In the genomic region with DNA sequence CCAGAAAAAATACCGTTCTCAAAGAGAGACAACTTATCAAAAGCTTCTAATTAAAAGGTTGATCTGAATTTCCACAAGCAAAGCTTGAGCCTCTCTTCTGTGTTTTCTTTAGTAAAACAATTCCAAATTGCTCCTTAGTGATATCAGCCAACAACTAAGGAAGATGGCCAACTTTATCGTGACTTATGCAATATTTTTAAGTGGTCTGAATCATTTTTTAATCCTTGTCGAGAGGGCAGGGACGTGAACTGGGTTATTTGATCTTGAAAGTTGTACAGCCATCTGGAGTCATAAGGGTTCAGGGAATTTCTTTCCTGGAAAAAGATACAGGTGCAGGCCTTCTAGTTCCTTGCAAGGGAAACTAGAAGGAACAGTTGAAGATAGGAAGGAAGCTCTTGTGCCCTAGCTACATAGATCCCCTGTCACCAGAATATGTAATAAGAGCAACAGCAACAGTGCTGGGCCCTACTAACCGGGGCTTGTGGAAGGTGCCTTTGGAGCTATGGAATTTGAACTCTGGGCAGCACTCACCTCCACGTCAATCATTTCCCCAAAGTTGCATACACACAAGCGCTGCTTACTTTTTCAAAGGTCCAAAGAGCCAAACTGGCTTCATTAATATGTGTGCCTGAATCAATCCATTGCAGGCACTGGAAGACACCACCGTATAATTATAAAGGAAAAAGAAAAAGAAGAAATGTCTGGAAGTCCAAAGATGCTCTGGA, we compare ENCODE assay signal across 8 mouse cellular contexts. TPM values are rescaled to one million over a fixed set of nuclear protein-coding genes. Genes with fewer than 3 reads are reported as not detected.
DNase-seq lines count a peak whose midpoint lies in the region; ATAC-seq and TF ChIP-seq lines count a peak whose summit lies in the region.

No protein-coding gene starts in this region.

- peaks cover 23% of the 10 kb centered on the region for H3K36me3 ChIP-seq in hindbrain, embryonic 10.5 days
- H3K36me3 ChIP-seq in hindbrain, embryonic 11.5 days (ENCODE audit: control insufficient read depth, insufficient read depth, low read length) = no peaks in the 10 kb centered on the region
- H3K36me3 ChIP-seq in MEL (ENCODE audit: control insufficient read depth in 1 of 2, insufficient read depth in 2 of 2, low read length in 2 of 2) = peaks cover 2 to 57% of the 10 kb centered on the region in 2 experiments; a peak in 3 of 4 replicates
- peaks cover 10% of the 10 kb centered on the region for H3K36me3 ChIP-seq in intestine, embryonic 14.5 days (ENCODE audit: control insufficient read depth, insufficient read depth, low read length)
- H3K36me3 ChIP-seq in liver, embryonic 12.5 days = peaks cover 26% of the 10 kb centered on the region

- H3K4me2 ChIP-seq in hindbrain, embryonic 11.5 days (replicated peaks; ENCODE audit: low read depth, low read length) = no peak overlapping the region
- H3K4me2 ChIP-seq in intestine, embryonic 14.5 days (ENCODE audit: low read length) = no peak overlapping the region
- peak overlapping the region; percentile 85 for H3K4me2 ChIP-seq in liver, embryonic 12.5 days

- no peak for TF ChIP-seq RAD21 in MEL (IDR thresholded peaks at IDR 0.05; ENCODE audit: low read depth, low read length)

- TF ChIP-seq EP300 in MEL (IDR thresholded peaks at IDR 0.05; ENCODE audit: low read depth in 1 of 2, low read length in 2 of 2) = no peak

- peak overlapping the region; percentile 95; the same call in 1 of the 2 replicates for H3K27ac ChIP-seq in hindbrain, embryonic 10.5 days
- H3K27ac ChIP-seq in hindbrain, embryonic 11.5 days (ENCODE audit: low read depth, low read length) = no peak overlapping the region
- H3K27ac ChIP-seq in MEL (ENCODE audit: control insufficient read depth, low read depth, low read length) = peak overlapping the region; percentile 84
- H3K27ac ChIP-seq in intestine, embryonic 14.5 days (ENCODE audit: low read depth) = no peak overlapping the region
- H3K27ac ChIP-seq in liver, embryonic 12.5 days = peak overlapping the region; percentile 94

- H3K4me1 ChIP-seq in hindbrain, embryonic 10.5 days (replicated peaks) = peaks cover 36% of the 10 kb centered on the region
- no peaks in the 10 kb centered on the region for H3K4me1 ChIP-seq in hindbrain, embryonic 11.5 days (replicated peaks; ENCODE audit: control insufficient read depth, insufficient read depth, low read length)
- peaks cover 42 to 59% of the 10 kb centered on the region in 2 experiments for H3K4me1 ChIP-seq in MEL (ENCODE audit: control insufficient read depth in 1 of 2, insufficient read depth in 2 of 2, low read length in 2 of 2)
- H3K4me1 ChIP-seq in intestine, embryonic 14.5 days (replicated peaks; ENCODE audit: control insufficient read depth, insufficient read depth, low read length) = peaks cover 9% of the 10 kb centered on the region; the same call in 1 of the 2 replicates
- H3K4me1 ChIP-seq in liver, embryonic 12.5 days = peaks cover 90% of the 10 kb centered on the region

- peaks cover 12% of the 10 kb centered on the region for H3K79me2 ChIP-seq in MEL (ENCODE audit: control insufficient read depth, insufficient read depth, low read length, poor library complexity)

- no peak for TF ChIP-seq CTCF in MEL (IDR thresholded peaks at IDR 0.05 in 2 of 3, conservative IDR thresholded peaks at IDR 0.05 in 1 of 3; ENCODE audit: control insufficient read depth in 1 of 3, insufficient read depth in 1 of 3, low read depth in 2 of 3, low read length in 3 of 3, poor library complexity in 1 of 3, severe bottlenecking in 1 of 3)

- 78% methylated on average over 8 of the region's 8 CpGs for WGBS in hindbrain, embryonic 10.5 days
- 80% methylated on average over 8 of the region's 8 CpGs for WGBS in hindbrain, embryonic 11.5 days
- WGBS in intestine, embryonic 14.5 days = 70% methylated on average over 8 of the region's 8 CpGs
- 63% methylated on average over 8 of the region's 8 CpGs for WGBS in liver, embryonic 12.5 days (ENCODE audit: insufficient replicate concordance)

- TF ChIP-seq POLR2A in MEL (IDR thresholded peaks at IDR 0.05; ENCODE audit: control insufficient read depth in 1 of 2, insufficient read depth in 1 of 2, low read depth in 1 of 2, low read length in 2 of 2, poor library complexity in 1 of 2) = no peak

- H3K9me3 ChIP-seq in hindbrain, embryonic 10.5 days = no peaks in the 10 kb centered on the region
- no peaks in the 10 kb centered on the region for H3K9me3 ChIP-seq in hindbrain, embryonic 11.5 days (ENCODE audit: control insufficient read depth, low read length)
- no peaks in the 10 kb centered on the region for H3K9me3 ChIP-seq in MEL (replicated peaks; ENCODE audit: insufficient read depth, low read length)
- H3K9me3 ChIP-seq in intestine, embryonic 14.5 days (ENCODE audit: control insufficient read depth, low read length) = no peaks in the 10 kb centered on the region
- H3K9me3 ChIP-seq in liver, embryonic 12.5 days (replicated peaks) = no peaks in the 10 kb centered on the region

- no peaks in the 10 kb centered on the region for H3K27me3 ChIP-seq in hindbrain, embryonic 10.5 days (ENCODE audit: insufficient read depth, poor library complexity, severe bottlenecking)
- H3K27me3 ChIP-seq in hindbrain, embryonic 11.5 days (ENCODE audit: control insufficient read depth, insufficient read depth, low read length) = no peaks in the 10 kb centered on the region
- H3K27me3 ChIP-seq in MEL (ENCODE audit: control insufficient read depth in 1 of 2, insufficient read depth in 2 of 2, low read length in 2 of 2) = no peaks in the 10 kb centered on the region
- H3K27me3 ChIP-seq in intestine, embryonic 14.5 days (replicated peaks; ENCODE audit: control insufficient read depth, insufficient read depth, low read length) = no peaks in the 10 kb centered on the region
- no peaks in the 10 kb centered on the region for H3K27me3 ChIP-seq in liver, embryonic 12.5 days (replicated peaks)

- no peak overlapping the region for H3K4me3 ChIP-seq in hindbrain, embryonic 10.5 days
- no peak overlapping the region for H3K4me3 ChIP-seq in hindbrain, embryonic 11.5 days (ENCODE audit: low read depth, low read length)
- no peak overlapping the region for H3K4me3 ChIP-seq in MEL (ENCODE audit: control insufficient read depth in 1 of 2, insufficient read depth in 1 of 2, low read depth in 2 of 2, low read length in 2 of 2)
- H3K4me3 ChIP-seq in intestine, embryonic 14.5 days (ENCODE audit: low read depth, low read length) = no peak overlapping the region
- no peak overlapping the region for H3K4me3 ChIP-seq in liver, embryonic 12.5 days

- DNase-seq in hindbrain, embryonic 10.5 days (ENCODE audit: low spot score) = no peak
- DNase-seq in hindbrain, embryonic 11.5 days (ENCODE audit: low spot score) = no peak
- DNase-seq in MEL (ENCODE audit: low read depth, low spot score) = no peak
- DNase-seq in intestine, embryonic 14.5 days (ENCODE audit: low spot score) = peak; percentile 38
- no peak for DNase-seq in urinary bladder, postnatal 10 days (ENCODE audit: low spot score)
- no peak for DNase-seq in left cerebral cortex, postnatal 4 days
- no peak for DNase-seq in thymus, postnatal 36 days

- intact Hi-C loops in left cerebral cortex, postnatal 4 days (cut with DNase I) = no loop called here

- no peak overlapping the region for H3K9ac ChIP-seq in hindbrain, embryonic 11.5 days (ENCODE audit: low read depth, low read length)
- peak overlapping the region; percentile 91 for H3K9ac ChIP-seq in MEL (ENCODE audit: control insufficient read depth, low read depth, low read length, poor library complexity, severe bottlenecking)
- H3K9ac ChIP-seq in intestine, embryonic 14.5 days (ENCODE audit: low read length) = no peak overlapping the region
- peak overlapping the region; percentile 91 for H3K9ac ChIP-seq in liver, embryonic 12.5 days

- ATAC-seq in hindbrain, embryonic 11.5 days (ENCODE audit: low FRiP score) = no peak
- ATAC-seq in intestine, embryonic 14.5 days (replicated peaks; ENCODE audit: low FRiP score, low TSS enrichment, low read depth) = no peak
- no peak for ATAC-seq in liver, embryonic 12.5 days

TF ChIP-seq in MEL, 35 proteins besides CTCF, POLR2A, EP300 and RAD21:
- TF ChIP-seq ZC3H11A (IDR thresholded peaks at IDR 0.05; ENCODE audit: low read depth, low read length) = no peak
- TF ChIP-seq JUND (IDR thresholded peaks at IDR 0.05; ENCODE audit: low read depth, low read length) = no peak
- no peak for TF ChIP-seq POLR2AphosphoS5 (IDR thresholded peaks at IDR 0.05; ENCODE audit: borderline replicate concordance, low read depth, low read length)
- TF ChIP-seq ELF1 (IDR thresholded peaks at IDR 0.05; ENCODE audit: low read depth, low read length) = no peak
- TF ChIP-seq ZNF384 (IDR thresholded peaks at IDR 0.05; ENCODE audit: low read depth, low read length) = no peak
- TF ChIP-seq TBP (IDR thresholded peaks at IDR 0.05; ENCODE audit: low read depth, low read length) = no peak
- no peak for TF ChIP-seq MAZ (IDR thresholded peaks at IDR 0.05; ENCODE audit: low read depth, low read length)
- TF ChIP-seq MAX (IDR thresholded peaks at IDR 0.05; ENCODE audit: low read length) = no peak
- no peak for TF ChIP-seq CHD1 (IDR thresholded peaks at IDR 0.05; ENCODE audit: low read depth, low read length)
- no peak for TF ChIP-seq KAT2A (conservative IDR thresholded peaks at IDR 0.05; ENCODE audit: low read depth, low read length)

RNA-seq across cellular contexts. Expression of gene Plin2, which starts 0.9 kb away (rescaled TPM):
- 84.7 and 88.9 TPM in 2 replicates for polyA plus RNA-seq in hindbrain, embryonic 10.5 days (2016; fragmentation: Nextera tagmentation; extraction: Ambion mirVana)
- polyA plus RNA-seq in hindbrain, embryonic 11.5 days (2014; fragmentation: Nextera tagmentation; extraction: Ambion mirVana) = 78.4 and 80.7 TPM in 2 replicates
- 45.9 and 75.9 TPM in 2 replicates for total RNA-seq in MEL (2012; rRNA removed)
- polyA plus RNA-seq in MEL (2012; ENCODE audit: insufficient read depth in 1 of 2, insufficient read length in 2 of 2, low read depth in 1 of 2, low replicate concordance in 2 of 2, missing spikeins in 1 of 2) = 10 to 100 TPM in 1 of 2 experiments, not detected in 1; 92.2 TPM
- polyA plus RNA-seq in intestine, embryonic 14.5 days (2014; fragmentation: Nextera tagmentation; extraction: Ambion mirVana) = 75.1 and 78.0 TPM in 2 replicates
- polyA plus RNA-seq in liver, embryonic 12.5 days (2016; fragmentation: Nextera tagmentation; extraction: Ambion mirVana) = 129 and 134 TPM in 2 replicates
- total RNA-seq in left cerebral cortex, postnatal 4 days (2021) = 10 to 100 TPM; 32.0 to 46.7 TPM

RNA-seq across cellular contexts. Expression of gene Haus6, which starts 58.9 kb away (rescaled TPM):
- 21.0 and 27.9 TPM in 2 replicates for polyA plus RNA-seq in hindbrain, embryonic 10.5 days (2016; fragmentation: Nextera tagmentation; extraction: Ambion mirVana)
- polyA plus RNA-seq in hindbrain, embryonic 11.5 days (2014; fragmentation: Nextera tagmentation; extraction: Ambion mirVana) = 27.4 and 28.5 TPM in 2 replicates
- 31.8 and 41.3 TPM in 2 replicates for total RNA-seq in MEL (2012; rRNA removed)
- 10 to 100 TPM in 1 of 2 experiments, not detected in 1; 22.1 TPM for polyA plus RNA-seq in MEL (2012; ENCODE audit: insufficient read depth in 1 of 2, insufficient read length in 2 of 2, low read depth in 1 of 2, low replicate concordance in 2 of 2, missing spikeins in 1 of 2)
- 18.3 and 20.4 TPM in 2 replicates for polyA plus RNA-seq in intestine, embryonic 14.5 days (2014; fragmentation: Nextera tagmentation; extraction: Ambion mirVana)
- polyA plus RNA-seq in liver, embryonic 12.5 days (2016; fragmentation: Nextera tagmentation; extraction: Ambion mirVana) = 20.4 and 21.2 TPM in 2 replicates
- total RNA-seq in left cerebral cortex, postnatal 4 days (2021) = 10 to 100 TPM; 11.4 to 11.9 TPM

Comparison
In these comparisons a context has a peak if more than half of its experiments do, and no peak if none do; other contexts are left out.
1. H3K27ac ChIP-seq: peak in hindbrain, embryonic 10.5 days (single experiment), MEL (single experiment) and liver, embryonic 12.5 days (single experiment); none in hindbrain, embryonic 11.5 days (single experiment) and intestine, embryonic 14.5 days (single experiment).
2. H3K9ac ChIP-seq: peak in MEL (single experiment) and liver, embryonic 12.5 days (single experiment); none in hindbrain, embryonic 11.5 days (single experiment) and intestine, embryonic 14.5 days (single experiment).